Mouse (Mus musculus) activated CD4-positive, CD25-positive, alpha-beta regulatory T cell, adult 4 months (primary cell): ENCODE results near the gene Sirt7. TPM values are rescaled to one million over a fixed set of nuclear protein-coding genes. Genes with fewer than 3 reads are reported as not detected.

Experiments used
- ATAC-seq: one replicate; pipeline ENCODE4 v1.8.0; 2017
- polyA plus RNA-seq, 2 experiments: library from polyadenylated mRNA; unstranded; fragments of 100-300 nt; shearing (Covaris generic); gene quantifications; one replicate each; pipeline ENCODE4 v1.2.1; 2017

Sirt7 gene
- polyA plus RNA-seq, 2 experiments from 2014 or later: 50.8 to 61.8 TPM

GRCm38 (mm10) chr11:120634810-120635209 is 9.8 kb upstream of the Sirt7 start:
- no peak for ATAC-seq

GRCm38 (mm10) chr11:120633520-120634343 is 8.7 kb upstream of the Sirt7 start, which contains the start of gene Mafg:
Mafg (minus strand) TSS chr11:120633600.
- peak; percentile 50 for ATAC-seq

GRCm38 (mm10) chr11:120632559-120633519 is 7.8 kb upstream of the Sirt7 start:
- ATAC-seq: peak; percentile 2

- no peak for ATAC-seq
Measured at GRCm38 (mm10) chr11:120631726-120632448, 6.8 kb upstream of the Sirt7 start.

GRCm38 (mm10) chr11:120630881-120631725 is 6.1 kb upstream of the Sirt7 start:
- peak; percentile 29 for ATAC-seq

GRCm38 (mm10) chr11:120630401-120630871 is 5.4 kb upstream of the Sirt7 start:
- ATAC-seq: no peak

GRCm38 (mm10) chr11:120629911-120630310 is 4.9 kb upstream of the Sirt7 start:
- ATAC-seq: no peak

- peak; percentile 27 for ATAC-seq
Measured at GRCm38 (mm10) chr11:120629341-120629730, 4.3 kb upstream of the Sirt7 start.

- ATAC-seq: no peak
Measured at GRCm38 (mm10) chr11:120628601-120629340, 3.7 kb upstream of the Sirt7 start.

GRCm38 (mm10) chr11:120627468-120628300 is 2.6 kb upstream of the Sirt7 start:
- peak; percentile 41 for ATAC-seq

GRCm38 (mm10) chr11:120626785-120627467 is 1.9 kb upstream of the Sirt7 start:
- ATAC-seq: no peak

- peak; percentile 49 for ATAC-seq
Measured at GRCm38 (mm10) chr11:120624680-120625111, 344 bp downstream of the Sirt7 start.

GRCm38 (mm10) chr11:120623961-120624679 is 920 bp downstream of the Sirt7 start:
- ATAC-seq: peak; percentile 44

- ATAC-seq: no peak
Measured at GRCm38 (mm10) chr11:120622805-120623204, 2.2 kb downstream of the Sirt7 start.

- ATAC-seq: no peak
Measured at GRCm38 (mm10) chr11:120620195-120620594, 4.8 kb downstream of the Sirt7 start.

GRCm38 (mm10) chr11:120618619-120619535 is 6.2 kb downstream of the Sirt7 start:
- no peak for ATAC-seq

- ATAC-seq: peak; percentile 90
Measured at GRCm38 (mm10) chr11:120617519-120618112, 7.4 kb downstream of the Sirt7 start, which contains the start of gene Pcyt2. Pcyt2 (minus strand) TSS chr11:120617936.
